ENCODE assay signal across 8 mouse cellular contexts in the genomic region with DNA sequence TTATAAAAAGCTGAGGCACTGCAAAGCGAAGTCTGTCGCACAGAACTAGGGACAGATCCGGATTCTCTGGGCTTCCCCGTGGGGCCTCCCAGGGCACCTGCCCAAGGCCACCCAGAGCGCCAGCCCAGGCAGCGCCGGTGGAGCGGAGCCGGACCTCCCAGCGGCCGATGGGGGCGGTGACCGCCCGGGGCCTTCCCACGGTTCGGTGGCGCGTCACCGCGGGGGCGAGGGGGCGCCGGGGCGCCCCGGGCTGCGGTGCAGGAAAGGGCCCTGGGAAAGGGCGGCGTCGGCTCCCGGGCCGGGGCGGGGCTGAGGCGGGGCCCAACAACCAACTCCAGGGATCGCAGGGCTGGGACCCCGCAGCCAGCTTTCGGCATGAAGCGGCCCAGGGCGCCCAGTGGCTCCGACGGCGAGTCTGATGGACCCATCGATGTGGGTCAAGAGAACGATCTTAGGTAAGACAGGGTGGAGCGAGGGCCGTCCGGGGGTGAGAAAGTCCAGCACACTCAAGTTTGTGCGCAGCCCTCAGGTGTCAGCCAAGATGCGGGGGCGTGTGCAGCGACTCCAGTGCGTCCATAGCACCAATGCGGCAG. TPM values are rescaled to one million over a fixed set of nuclear protein-coding genes. Genes with fewer than 3 reads are reported as not detected.
DNase-seq lines count a peak whose midpoint lies in the region; ATAC-seq lines count a peak whose summit lies in the region.

A gene (plus strand): TSS at position 65 of the 593 bp plus-strand sequence.

- H3K27ac ChIP-seq in forebrain, embryonic 13.5 days = no peak within 1 kb of the TSS
- peak within 1 kb of the TSS; percentile 72 for H3K27ac ChIP-seq in midbrain, embryonic 10.5 days (replicated peaks)

- H3K9me3 ChIP-seq in forebrain, embryonic 13.5 days (replicated peaks) = no peaks in the 10 kb centered on the region
- no peaks in the 10 kb centered on the region for H3K9me3 ChIP-seq in midbrain, embryonic 10.5 days (replicated peaks)

- peaks cover 9% of the 10 kb centered on the region for H3K4me1 ChIP-seq in forebrain, embryonic 13.5 days
- H3K4me1 ChIP-seq in midbrain, embryonic 10.5 days = peaks cover 33% of the 10 kb centered on the region

- intact Hi-C loops in heart, postnatal 36 days (cut with DNase I) = no loop called here

- peak; percentile 45; the same call in 1 of the 2 replicates for ATAC-seq in forebrain, embryonic 13.5 days

- no peaks in the 10 kb centered on the region for H3K36me3 ChIP-seq in forebrain, embryonic 13.5 days (ENCODE audit: poor library complexity, severe bottlenecking)
- H3K36me3 ChIP-seq in midbrain, embryonic 10.5 days = no peaks in the 10 kb centered on the region

- WGBS in forebrain, embryonic 13.5 days = 2% methylated on average over 40 of the region's 52 CpGs
- WGBS in midbrain, embryonic 10.5 days = 1% methylated on average over 52 of the region's 52 CpGs

- H3K4me2 ChIP-seq in forebrain, embryonic 13.5 days = peak within 1 kb of the TSS; percentile 79

- peak within 1 kb of the TSS; percentile 42 for H3K4me3 ChIP-seq in forebrain, embryonic 13.5 days
- H3K4me3 ChIP-seq in midbrain, embryonic 10.5 days = peak within 1 kb of the TSS; percentile 61

- H3K9ac ChIP-seq in forebrain, embryonic 13.5 days = peak within 1 kb of the TSS; percentile 57

- peak; percentile 64 for DNase-seq in embryo, embryonic 11 days
- no peak for DNase-seq in embryo, embryonic 10.5 days (ENCODE audit: low spot score)
- peak; percentile 73 to 76 for DNase-seq in heart, postnatal 36 days
- DNase-seq in kidney, postnatal 4 days = peak; percentile 84 to 92
- DNase-seq in midbrain, embryonic 10.5 days (ENCODE audit: low spot score) = peak; percentile 53
- DNase-seq in testis, postnatal 10 days (ENCODE audit: low spot score) = peak; percentile 77
- no peak for DNase-seq in layer of hippocampus, adult 9-10 months (ENCODE audit: low spot score)

- H3K27me3 ChIP-seq in forebrain, embryonic 13.5 days = peaks cover 59% of the 10 kb centered on the region
- peaks cover 92% of the 10 kb centered on the region for H3K27me3 ChIP-seq in midbrain, embryonic 10.5 days (ENCODE audit: low read depth, poor library complexity, severe bottlenecking)

RNA-seq across cellular contexts. Expression of the gene that starts here (rescaled TPM):
- 3.8 and 4.1 TPM in 2 replicates for polyA plus RNA-seq in forebrain, embryonic 13.5 days (2015; fragmentation: Nextera tagmentation; extraction: Ambion mirVana)
- total RNA-seq in heart, postnatal 36 days (2021) = 10 to 100 TPM; 19.5 to 20.7 TPM
- 8.0 and 9.8 TPM in 2 replicates for polyA plus RNA-seq in midbrain, embryonic 10.5 days (2016; fragmentation: Nextera tagmentation; extraction: Ambion mirVana)

Comparison
In these comparisons a context has a peak if more than half of its experiments do, and no peak if none do; other contexts are left out.
1. DNase-seq: peak in embryo, embryonic 11 days (single experiment), heart, postnatal 36 days (2 of 2), kidney, postnatal 4 days (2 of 2), midbrain, embryonic 10.5 days (single experiment) and testis, postnatal 10 days (single experiment); none in embryo, embryonic 10.5 days (single experiment) and layer of hippocampus, adult 9-10 months (single experiment).